Mouse (Mus musculus) ES-E14 (cell line): ENCODE measurements around the gene Sun1.

ENCODE experiments used
- HCFC1 ChIP-seq: IDR thresholded peaks from 2 replicates; pipeline ENCODE4 v1.6.1; 2012; ENCODE audit warnings: low read length, inconsistent platforms, borderline replicate concordance; ENCODE audit not compliant: insufficient read depth
- MAFK ChIP-seq: IDR thresholded peaks from 2 replicates; pipeline ENCODE4 v1.6.1; 2014; ENCODE audit warnings: mild to moderate bottlenecking, low read depth, low read length, inconsistent platforms; ENCODE audit not compliant: insufficient read depth
- ZC3H11A ChIP-seq: IDR thresholded peaks from 2 replicates; pipeline ENCODE4 v1.6.1; 2012; ENCODE audit warnings: low read depth, mild to moderate bottlenecking, inconsistent platforms, low read length, borderline replicate concordance
- ZNF384 ChIP-seq: IDR thresholded peaks from 2 replicates; pipeline ENCODE4 v1.6.1; 2012; ENCODE audit warnings: low read depth, low read length, inconsistent platforms

- TF ChIP-seq ZNF384 (no peak), HCFC1 (no peak), MAFK (no peak), ZC3H11A (no peak)
Observed at GRCm38 (mm10) chr5:139252910-139253245, 52.4 kb downstream of the Sun1 start.
